Mouse (Mus musculus) embryonic fibroblast, embryonic 13.5 days (primary cell): Measurements from ENCODE around the gene Tmem87a. TPM values are rescaled to one million over a fixed set of nuclear protein-coding genes. Genes with fewer than 3 reads are reported as not detected.

Experiments
- H3K27ac ChIP-seq: 2 replicates; pipeline ENCODE4 v1.5.1; 2012; ENCODE audit warnings: low read length, control low read depth, inconsistent platforms; ENCODE audit not compliant: insufficient read depth
- H3K4me1 ChIP-seq: 2 replicates; pipeline ENCODE4 v1.6.1; 2011; ENCODE audit warnings: low read length; ENCODE audit not compliant: control insufficient read depth, insufficient read depth
- H3K4me3 ChIP-seq: 2 replicates; pipeline ENCODE4 v1.5.1; 2011; ENCODE audit warnings: mild to moderate bottlenecking, control low read depth, low read length; ENCODE audit not compliant: insufficient read depth
- CTCF ChIP-seq: IDR thresholded peaks from 2 replicates; pipeline ENCODE4 v1.5.1; 2011; ENCODE audit warnings: mild to moderate bottlenecking, control low read depth, low read length, moderate library complexity, borderline replicate concordance; ENCODE audit not compliant: insufficient read depth
- POLR2A ChIP-seq: IDR thresholded peaks from 2 replicates; pipeline ENCODE4 v1.6.1; 2011; ENCODE audit warnings: low read depth, mild to moderate bottlenecking, control low read depth, low read length, moderate library complexity
- polyA plus RNA-seq: library from polyadenylated mRNA; stranded (reverse); fragments of >200 nt; gene quantifications from 2 replicates; pipeline ENCODE4 v1.2.4, GENCODE M21; 2011; ENCODE audit warnings: low read depth; ENCODE audit not compliant: missing spikeins, insufficient read length

Gene Tmem87a
- polyA plus RNA-seq, 1 experiment, result 36.4 TPM

DNA sequence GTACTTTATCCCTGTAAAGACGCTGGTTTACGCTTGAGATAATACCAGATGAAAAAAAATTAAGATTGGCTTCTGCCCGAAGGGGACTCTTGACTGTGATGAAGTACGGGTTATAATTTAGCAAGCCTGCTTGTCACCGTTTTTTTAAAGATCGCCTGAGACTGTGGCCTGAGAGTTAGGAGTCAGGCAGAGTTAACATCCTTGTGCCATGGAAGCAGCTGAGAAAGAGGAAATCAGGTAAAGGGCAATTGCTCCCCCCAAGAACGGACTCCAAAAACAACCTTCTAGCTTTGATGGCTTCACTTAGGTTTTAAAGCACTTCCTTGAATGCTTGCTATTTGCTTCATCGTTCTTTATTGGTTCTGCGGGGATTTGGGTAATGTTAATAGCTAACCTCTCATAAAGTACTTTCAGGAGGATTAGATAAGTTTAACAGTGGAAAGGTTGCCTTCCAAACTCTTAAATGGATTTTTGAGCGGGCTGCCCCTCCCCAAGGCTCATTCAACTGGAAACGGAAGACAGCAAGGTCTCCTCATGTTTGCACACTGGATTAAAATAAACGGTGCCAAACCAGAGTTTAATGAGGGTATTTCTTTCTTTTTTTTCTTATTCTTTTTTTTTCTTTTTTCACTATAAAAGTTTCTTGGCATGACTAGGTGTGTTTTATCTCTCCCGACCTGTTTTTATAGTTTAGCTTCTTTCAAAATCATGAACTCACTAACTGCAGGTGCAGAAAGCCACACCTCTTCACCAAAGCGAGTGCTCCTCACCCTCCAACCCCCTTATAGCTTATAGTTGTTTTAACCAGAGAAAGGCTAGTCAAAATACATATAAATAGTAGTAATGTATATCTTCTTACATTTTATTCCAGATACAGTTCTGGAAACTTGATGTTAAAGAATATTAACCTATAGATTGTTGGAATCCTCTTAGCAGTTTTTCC lies 1.2 kb upstream of the Tmem87a start:
- H3K4me3 ChIP-seq, result peak overlapping the region; percentile 55
- peak overlapping the region; percentile 80 for H3K27ac ChIP-seq
- no peaks in the 10 kb centered on the region for H3K4me1 ChIP-seq
- TF ChIP-seq CTCF (no peak), POLR2A (no peak)

DNA sequence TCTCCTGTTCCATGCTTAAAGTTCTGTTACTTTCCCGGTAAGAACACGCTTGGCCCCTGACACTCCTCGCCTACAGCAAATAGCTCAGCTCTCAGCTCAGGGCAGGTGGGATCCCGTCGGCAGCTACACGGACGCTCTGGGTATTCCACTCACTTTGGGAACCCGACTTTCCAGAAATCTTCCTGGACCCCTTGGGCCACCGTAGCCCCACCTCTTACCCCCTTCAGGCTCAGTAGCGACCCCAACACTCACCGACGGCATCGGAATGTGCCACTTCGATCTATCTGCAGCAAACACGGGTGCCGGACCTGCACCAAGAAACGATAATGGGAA lies 294 bp downstream of the Tmem87a start, which contains the start of gene Ganc:
Ganc (plus strand) TSS at position 244 of the 333 bp plus-strand sequence.
- Histone ChIP-seq H3K4me3 (peak within 1 kb of the TSS; percentile 94), H3K4me1 (no peaks in the 10 kb centered on the region), H3K27ac (peak within 1 kb of the TSS; percentile 80)
- no peak for TF ChIP-seq POLR2A
- no peak for TF ChIP-seq CTCF

DNA sequence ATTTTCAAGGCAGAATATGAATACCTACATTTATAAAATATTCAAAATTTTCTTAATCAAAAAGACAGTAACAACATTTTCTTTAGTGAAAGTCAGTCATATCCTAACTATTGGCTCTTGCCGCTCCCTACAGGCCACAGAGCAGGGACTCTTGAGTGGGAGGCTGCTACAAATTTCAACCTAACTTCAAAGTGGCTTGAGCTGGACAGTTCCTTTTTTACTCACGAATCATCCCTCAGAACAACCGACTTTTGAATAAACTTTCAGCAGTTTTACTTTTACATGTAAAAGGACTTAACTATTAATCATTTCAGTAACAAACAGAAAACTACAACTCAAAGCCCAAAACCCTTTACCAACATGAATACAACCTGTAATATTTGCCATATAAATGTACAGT lies 1.1 kb downstream of the Tmem87a start:
- TF ChIP-seq CTCF (no peak), POLR2A (no peak)
- Histone ChIP-seq H3K27ac (no peak overlapping the region), H3K4me1 (no peaks in the 10 kb centered on the region), H3K4me3 (peak overlapping the region; percentile 28)

DNA sequence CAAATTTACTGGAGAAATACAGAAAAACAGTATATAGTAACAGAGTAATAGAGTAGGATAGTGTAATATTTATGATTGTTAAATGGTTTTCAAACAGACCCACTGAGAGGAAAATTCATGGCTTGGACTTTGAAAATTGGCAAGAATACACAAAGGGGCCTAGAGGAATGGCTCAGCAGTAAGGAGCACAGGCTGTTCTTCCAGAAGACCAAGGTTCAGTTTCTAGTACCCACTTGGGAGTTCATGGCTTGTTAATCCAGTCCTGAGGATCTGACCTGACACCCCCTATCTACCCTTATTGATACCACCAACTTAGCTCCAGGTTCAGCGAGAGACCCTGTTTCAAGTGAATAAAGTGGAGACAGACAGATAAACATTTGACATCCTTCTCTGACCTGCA lies 6.0 kb downstream of the Tmem87a start:
- no peak overlapping the region for H3K27ac ChIP-seq
- H3K4me3 ChIP-seq, result no peak overlapping the region
- no peaks in the 10 kb centered on the region for H3K4me1 ChIP-seq
- TF ChIP-seq POLR2A (no peak), CTCF (no peak)

DNA sequence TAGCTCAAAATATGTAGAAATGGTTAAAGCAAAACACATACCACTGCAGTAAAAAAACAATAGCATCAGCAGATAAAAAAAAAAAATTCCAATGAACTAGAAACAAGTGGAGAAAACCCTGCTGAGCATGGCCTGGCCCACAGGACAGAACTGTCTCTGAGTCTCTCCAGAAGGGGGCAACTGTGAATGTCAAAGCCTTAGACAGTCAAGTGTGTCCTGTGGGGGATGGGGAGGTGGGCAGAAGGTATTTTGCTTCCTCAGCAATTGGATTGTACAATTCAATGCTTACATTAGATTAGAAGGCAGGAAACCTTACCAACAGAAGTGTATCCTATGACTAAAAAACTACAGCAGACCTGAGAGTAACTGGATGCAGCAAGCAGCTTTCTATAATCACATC lies 11.5 kb downstream of the Tmem87a start:
- TF ChIP-seq CTCF (no peak), POLR2A (no peak)
- Histone ChIP-seq H3K4me1 (no peaks in the 10 kb centered on the region), H3K4me3 (no peak overlapping the region), H3K27ac (no peak overlapping the region)

DNA sequence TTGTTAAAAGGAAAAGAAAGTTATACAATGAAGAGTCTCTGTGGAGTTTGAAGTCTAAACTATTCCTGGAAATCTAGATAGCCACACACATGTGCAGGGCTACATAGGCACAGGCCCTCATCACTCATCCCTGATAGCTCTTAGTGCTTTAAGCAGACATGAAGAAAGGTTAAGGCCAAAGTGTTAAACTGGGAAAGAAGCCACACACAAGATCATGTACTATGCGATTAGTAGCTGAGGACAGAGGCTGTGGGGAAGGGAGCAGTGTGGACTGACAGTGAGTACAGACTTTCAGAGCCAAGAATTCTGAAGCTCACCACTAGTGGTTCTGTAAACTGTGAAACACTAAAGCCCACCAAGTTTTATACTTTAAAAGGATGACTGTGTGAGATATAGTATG lies 13.0 kb downstream of the Tmem87a start:
- Histone ChIP-seq H3K4me3 (no peak overlapping the region), H3K4me1 (no peaks in the 10 kb centered on the region), H3K27ac (no peak overlapping the region)
- TF ChIP-seq CTCF (no peak), POLR2A (no peak)

DNA sequence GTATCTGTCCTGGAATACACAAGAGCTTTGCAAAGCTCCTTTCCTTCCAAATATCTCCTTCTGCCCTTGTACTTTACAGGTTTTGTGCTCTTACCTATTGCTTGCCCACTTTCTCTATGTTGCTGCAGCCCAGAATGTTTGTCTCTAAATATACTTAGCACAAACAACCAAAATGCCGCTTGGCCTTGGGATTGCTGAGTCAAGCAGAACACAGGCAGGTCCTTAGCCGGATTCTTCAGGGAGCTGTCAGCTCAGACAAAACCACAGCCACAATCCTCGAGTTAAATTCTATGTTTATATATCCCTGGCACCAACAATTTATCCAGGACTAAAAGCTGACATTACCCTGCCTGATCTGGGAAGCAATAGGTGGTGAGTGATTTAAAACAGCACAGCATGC lies 14.5 kb downstream of the Tmem87a start:
- no peak overlapping the region for H3K27ac ChIP-seq
- H3K4me1 ChIP-seq, result no peaks in the 10 kb centered on the region
- TF ChIP-seq POLR2A, result no peak
- no peak for TF ChIP-seq CTCF
- no peak overlapping the region for H3K4me3 ChIP-seq

DNA sequence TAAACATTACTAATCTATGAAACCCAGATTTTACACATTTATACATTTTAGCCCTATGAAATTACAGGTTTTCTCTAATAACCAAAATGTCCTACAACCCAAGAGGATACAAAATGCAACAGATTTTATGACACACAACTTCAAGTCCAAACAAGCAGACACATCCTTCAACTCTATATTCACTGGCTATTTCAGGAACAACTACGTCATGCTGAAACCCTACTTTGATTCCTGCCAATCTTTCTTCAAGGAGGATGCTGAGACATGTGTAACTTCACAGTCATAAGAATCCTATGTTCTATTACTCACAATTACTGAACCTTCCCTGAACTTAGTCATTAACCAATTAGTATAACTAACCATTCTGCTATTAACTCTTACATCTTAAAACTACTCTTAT lies 16.6 kb downstream of the Tmem87a start:
- Histone ChIP-seq H3K4me1 (no peaks in the 10 kb centered on the region), H3K4me3 (no peak overlapping the region), H3K27ac (no peak overlapping the region)
- no peak for TF ChIP-seq CTCF
- no peak for TF ChIP-seq POLR2A

DNA sequence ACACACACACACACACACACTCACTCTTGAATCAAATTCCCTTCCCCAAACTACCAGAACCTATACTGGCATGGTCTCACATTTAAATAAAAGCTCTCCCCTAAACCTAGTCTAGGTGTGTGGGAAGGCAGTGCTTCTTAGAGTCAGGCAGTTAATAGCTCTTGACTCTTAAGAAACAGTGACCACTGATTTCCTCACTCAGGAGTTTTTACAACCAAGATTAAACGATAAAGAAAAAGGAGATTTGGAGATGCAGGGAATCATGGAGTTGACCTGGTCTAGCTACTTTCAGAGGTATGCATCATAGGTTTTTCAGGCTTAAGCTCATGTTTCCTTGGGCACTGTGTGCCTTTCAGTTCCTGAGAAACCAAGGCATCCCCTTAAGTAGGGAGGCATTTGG lies 17.6 kb downstream of the Tmem87a start:
- Histone ChIP-seq H3K4me3 (no peak overlapping the region), H3K27ac (no peak overlapping the region), H3K4me1 (no peaks in the 10 kb centered on the region)
- TF ChIP-seq CTCF, result no peak
- TF ChIP-seq POLR2A, result no peak

DNA sequence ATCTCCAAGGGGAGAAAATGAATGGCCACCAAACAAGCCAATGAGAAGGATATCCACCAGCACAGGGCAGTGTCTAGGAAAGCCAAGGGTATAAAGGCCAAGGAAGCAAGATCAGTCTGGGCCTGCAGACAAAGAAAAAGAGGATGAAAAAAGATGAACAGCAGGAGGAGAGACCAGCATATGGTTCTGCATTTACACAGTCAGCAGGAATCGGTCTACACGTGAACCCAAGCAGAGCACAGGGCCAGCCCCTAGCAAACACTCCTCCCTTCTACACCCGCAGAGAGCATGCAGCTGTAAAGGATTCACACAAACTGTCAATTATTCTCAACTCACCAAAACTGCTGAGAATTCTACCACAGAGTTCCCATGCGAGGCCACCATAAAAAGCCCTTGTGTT lies 30.1 kb downstream of the Tmem87a start:
- Histone ChIP-seq H3K4me1 (no peaks in the 10 kb centered on the region), H3K27ac (no peak overlapping the region), H3K4me3 (no peak overlapping the region)
- TF ChIP-seq CTCF (no peak), POLR2A (no peak)

DNA sequence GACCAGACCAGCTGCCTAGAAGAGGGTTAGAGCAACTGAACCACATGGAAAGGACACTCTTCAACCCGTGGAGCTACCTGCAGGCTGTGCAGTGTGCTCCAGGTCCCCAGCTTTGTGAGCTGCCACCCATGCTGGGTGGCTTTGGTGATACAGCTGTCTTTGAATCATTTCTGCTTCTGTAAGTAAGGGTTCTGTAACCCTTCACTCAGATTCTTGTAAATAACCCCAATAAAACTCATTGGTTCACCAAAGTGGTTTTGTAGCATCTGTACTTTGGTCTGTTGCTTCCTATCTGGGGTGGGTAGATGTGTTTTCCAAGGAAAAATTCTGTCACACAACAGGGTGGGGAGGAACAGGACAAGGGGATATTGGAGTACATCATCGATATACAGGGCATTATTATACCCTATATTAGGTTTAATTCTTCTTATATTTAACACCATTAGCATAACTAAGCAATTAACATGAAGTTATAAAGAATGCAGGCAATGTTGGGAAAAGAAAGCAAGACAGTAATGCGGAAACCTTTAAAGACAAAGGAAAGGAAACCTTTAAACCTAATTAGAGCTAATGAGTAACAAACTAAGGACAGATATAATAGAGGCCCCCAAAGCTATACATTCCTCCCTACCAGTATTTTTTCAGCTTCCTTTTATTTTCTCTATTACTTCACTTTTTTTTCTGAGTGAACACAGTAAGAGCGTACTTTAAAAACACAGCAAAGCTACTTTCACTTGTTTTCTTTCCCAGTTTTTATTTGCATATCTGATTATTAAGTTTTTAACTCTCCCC lies 36.3 kb downstream of the Tmem87a start:
- H3K4me1 ChIP-seq, result no peaks in the 10 kb centered on the region
- no peak overlapping the region for H3K4me3 ChIP-seq
- H3K27ac ChIP-seq, result no peak overlapping the region
- TF ChIP-seq POLR2A (no peak), CTCF (no peak)
